Mouse (Mus musculus) erythroblast, embryonic 14.5 days (primary cell): ENCODE results near the gene Ntm. TPM values are rescaled to one million over a fixed set of nuclear protein-coding genes. Genes with fewer than 3 reads are reported as not detected.

Source experiments
- H3K27me3 ChIP-seq: 2 replicates; pipeline ENCODE4 v1.6.1; 2012; ENCODE audit warnings: inconsistent platforms; ENCODE audit not compliant: control insufficient read depth
- H3K36me3 ChIP-seq: 2 replicates; pipeline ENCODE4 v1.6.1; 2012; ENCODE audit warnings: mild to moderate bottlenecking, inconsistent platforms; ENCODE audit not compliant: control insufficient read depth
- H3K4me1 ChIP-seq: 2 replicates; pipeline ENCODE4 v1.6.1; 2012; ENCODE audit warnings: inconsistent platforms; ENCODE audit not compliant: control insufficient read depth
- H3K4me3 ChIP-seq: replicated peaks from 2 replicates; pipeline ENCODE3; 2012; ENCODE audit warnings: moderate library complexity, mild to moderate bottlenecking, inconsistent platforms
- H3K9me3 ChIP-seq: 2 replicates; pipeline ENCODE4 v1.6.1; 2012; ENCODE audit warnings: low read length, inconsistent platforms, mixed read lengths; ENCODE audit not compliant: control insufficient read depth
- GATA1 ChIP-seq: IDR thresholded peaks from 2 replicates; pipeline ENCODE4 v1.6.1; 2012; ENCODE audit warnings: low read length, inconsistent platforms, mixed read lengths
- TAL1 ChIP-seq: IDR thresholded peaks from 3 replicates; pipeline ENCODE4 v1.6.1; 2012; ENCODE audit warnings: low read length, inconsistent platforms, mixed read lengths
- polyA plus RNA-seq: library from polyadenylated mRNA; stranded (reverse); fragments of >175 nt; gene quantifications from 2 replicates; pipeline ENCODE4 v1.2.3, GENCODE M21; 2012

The Ntm gene
- polyA plus RNA-seq, 1 experiment, result 0.01 TPM

DNA sequence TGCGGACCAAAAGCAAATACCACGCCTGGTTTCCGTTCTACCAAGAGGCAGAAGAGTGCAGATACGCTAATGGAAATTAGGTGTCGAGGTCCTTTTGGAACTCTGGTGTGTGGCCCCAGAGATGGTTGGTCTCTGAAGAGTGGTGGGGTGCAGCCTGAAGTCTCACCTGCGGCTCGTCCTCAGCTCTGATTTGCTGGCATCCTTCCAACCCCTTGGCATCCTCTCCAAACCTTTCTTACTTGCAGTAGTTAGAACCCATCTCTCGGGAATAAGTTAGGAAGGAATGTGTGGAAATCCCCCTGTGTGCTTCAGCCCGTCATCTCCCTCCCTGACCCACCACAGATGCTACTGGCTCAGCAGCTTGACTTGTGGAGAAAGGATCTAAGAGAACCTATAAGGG lies 367.6 kb downstream of the Ntm start:
- no peaks in the 10 kb centered on the region for H3K36me3 ChIP-seq
- peaks cover 15% of the 10 kb centered on the region; the same call in 1 of the 2 replicates for H3K9me3 ChIP-seq
- no peaks in the 10 kb centered on the region for H3K4me1 ChIP-seq
- H3K27me3 ChIP-seq, result no peaks in the 10 kb centered on the region
- TF ChIP-seq TAL1 (no peak), GATA1 (no peak)
- H3K4me3 ChIP-seq, result no peak overlapping the region

DNA sequence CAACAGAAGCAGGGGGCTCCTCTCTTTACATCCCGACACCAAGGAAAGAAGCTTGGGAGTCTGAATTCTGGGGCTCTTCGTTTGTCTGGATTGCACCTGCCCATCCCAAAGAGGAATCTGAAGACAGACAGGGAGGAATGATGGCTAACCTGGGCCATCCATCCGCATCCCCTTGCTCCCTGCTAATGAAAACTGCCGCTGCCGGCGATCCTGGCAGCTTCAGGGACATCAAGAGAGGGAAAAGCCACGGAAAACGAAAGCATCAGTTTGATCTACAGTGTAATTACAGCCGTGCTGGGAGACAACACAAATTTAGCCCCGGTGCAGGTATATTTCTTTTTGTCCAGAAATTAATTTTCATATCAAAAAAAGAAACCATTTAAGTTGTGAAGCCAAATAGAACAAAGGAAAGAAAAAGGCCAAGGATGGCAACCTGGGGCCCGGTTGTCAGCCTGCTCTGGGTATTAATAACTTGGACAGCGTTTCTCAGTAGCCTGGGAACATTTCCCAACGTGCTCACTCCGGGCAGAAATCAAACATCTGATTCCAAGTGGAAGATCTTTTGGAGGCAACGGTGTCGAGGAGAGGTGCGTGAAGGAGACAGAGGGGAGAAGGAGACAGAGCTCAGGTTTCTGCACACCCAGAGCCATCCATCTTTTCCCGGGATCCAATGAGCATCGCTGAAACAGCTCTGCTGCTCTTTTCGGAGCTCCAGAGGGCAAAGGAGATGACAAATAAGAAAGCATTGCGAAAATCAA lies 368.2 kb downstream of the Ntm start:
- no peaks in the 10 kb centered on the region for H3K36me3 ChIP-seq
- H3K27me3 ChIP-seq, result no peaks in the 10 kb centered on the region
- H3K4me1 ChIP-seq, result no peaks in the 10 kb centered on the region
- TF ChIP-seq TAL1 (no peak), GATA1 (no peak)
- no peak overlapping the region for H3K4me3 ChIP-seq
- H3K9me3 ChIP-seq, result peaks cover 15% of the 10 kb centered on the region; the same call in 1 of the 2 replicates

DNA sequence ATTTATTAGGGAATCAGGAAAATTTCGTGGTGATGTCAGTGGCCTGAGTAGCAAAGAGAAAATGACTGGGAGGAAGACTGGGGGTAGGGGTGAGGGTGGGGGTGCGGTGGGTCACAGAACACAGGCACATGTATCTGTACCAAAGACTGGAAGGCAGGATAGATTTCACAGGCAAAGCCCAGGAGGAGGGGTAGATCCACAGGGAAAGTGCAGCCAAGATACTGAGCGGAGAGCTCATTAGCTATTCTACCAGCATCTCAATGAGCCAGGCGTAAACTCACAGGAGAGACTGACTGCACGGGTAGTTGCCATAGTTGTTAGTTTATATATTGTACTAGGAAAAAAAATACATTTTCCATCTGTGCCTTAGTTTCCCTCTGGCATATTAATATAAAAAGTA lies 375.6 kb downstream of the Ntm start:
- no peaks in the 10 kb centered on the region for H3K27me3 ChIP-seq
- H3K36me3 ChIP-seq, result no peaks in the 10 kb centered on the region
- no peak overlapping the region for H3K4me3 ChIP-seq
- no peaks in the 10 kb centered on the region for H3K9me3 ChIP-seq
- TF ChIP-seq GATA1, result no peak
- no peak for TF ChIP-seq TAL1
- no peaks in the 10 kb centered on the region for H3K4me1 ChIP-seq

DNA sequence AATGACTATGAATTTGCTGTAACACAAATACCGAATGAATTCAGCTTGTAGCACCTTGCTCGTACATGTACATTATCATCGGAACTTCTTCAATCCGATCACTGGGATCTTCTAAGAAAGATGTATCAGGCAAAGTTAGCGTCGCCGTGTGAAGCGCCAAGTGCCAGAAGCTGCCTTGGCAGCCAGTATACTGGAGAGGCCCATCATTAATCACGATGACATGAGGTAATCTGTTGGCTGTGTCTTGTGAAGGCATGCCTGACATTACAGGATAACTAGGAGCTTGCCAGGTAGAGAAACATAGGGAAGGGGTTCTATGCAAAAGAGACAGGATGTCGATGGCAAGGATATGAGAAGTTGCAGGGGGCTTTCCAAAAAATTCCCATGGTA lies 376.6 kb downstream of the Ntm start:
- no peaks in the 10 kb centered on the region for H3K36me3 ChIP-seq
- H3K9me3 ChIP-seq, result no peaks in the 10 kb centered on the region
- no peaks in the 10 kb centered on the region for H3K27me3 ChIP-seq
- no peaks in the 10 kb centered on the region for H3K4me1 ChIP-seq
- TF ChIP-seq TAL1 (no peak), GATA1 (no peak)
- no peak overlapping the region for H3K4me3 ChIP-seq

DNA sequence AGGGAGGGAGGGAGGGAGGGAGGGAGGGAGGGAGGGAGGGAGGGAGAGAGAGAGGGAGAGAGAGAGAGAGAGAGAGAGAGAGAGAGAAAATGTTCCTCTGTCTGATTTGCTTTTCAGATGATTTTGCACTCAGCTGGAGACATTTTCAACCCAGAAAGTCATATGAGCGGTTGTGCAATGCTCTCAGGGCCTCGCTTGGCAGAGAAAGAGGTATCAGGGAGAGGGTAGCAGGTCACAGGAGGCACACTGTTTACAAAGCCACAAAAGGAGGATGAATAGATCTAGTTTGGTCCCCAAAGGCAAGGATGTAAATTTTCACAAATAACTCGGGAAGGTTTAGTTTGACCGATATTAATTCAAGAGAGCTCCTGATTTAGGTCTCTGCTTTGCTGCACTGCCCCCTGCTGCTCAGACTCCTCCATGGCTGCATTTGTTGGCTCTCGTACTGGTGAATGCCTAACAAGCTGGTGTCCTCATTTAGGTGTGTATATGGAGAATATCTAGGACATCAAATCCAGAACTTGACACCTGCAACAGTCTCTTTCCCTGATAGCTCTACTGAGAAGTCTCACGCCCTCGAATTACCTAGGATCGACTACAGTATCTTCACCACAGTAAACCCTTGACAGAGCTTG lies 377.1 kb downstream of the Ntm start:
- TF ChIP-seq GATA1 (no peak), TAL1 (no peak)
- Histone ChIP-seq H3K9me3 (no peaks in the 10 kb centered on the region), H3K27me3 (no peaks in the 10 kb centered on the region)

DNA sequence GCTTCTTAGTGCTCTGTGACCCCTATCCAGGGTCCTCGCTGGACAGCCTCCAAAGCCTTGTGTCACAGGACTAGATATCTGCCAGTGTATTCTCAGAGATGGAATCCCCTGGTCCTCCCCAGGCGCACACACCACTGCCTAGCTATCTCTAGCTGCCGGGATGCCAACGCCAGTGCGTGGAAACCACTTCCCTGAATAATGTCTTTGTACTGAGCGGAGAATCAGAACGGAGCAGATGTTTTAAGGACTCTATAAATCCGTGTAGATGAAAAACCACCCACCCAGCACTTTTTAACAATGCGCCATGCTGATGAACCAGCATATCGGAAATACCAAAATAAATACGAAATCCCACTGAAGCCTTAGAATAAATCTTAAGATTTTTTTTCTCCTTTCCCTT lies 384.7 kb downstream of the Ntm start:
- H3K9me3 ChIP-seq, result no peaks in the 10 kb centered on the region
- TF ChIP-seq TAL1, result no peak
- no peak for TF ChIP-seq GATA1
- H3K36me3 ChIP-seq, result no peaks in the 10 kb centered on the region
- H3K4me1 ChIP-seq, result no peaks in the 10 kb centered on the region
- H3K27me3 ChIP-seq, result no peaks in the 10 kb centered on the region
- no peak overlapping the region for H3K4me3 ChIP-seq

More for the DNA sequence above, 377.1 kb downstream of the Ntm start:
- Histone ChIP-seq H3K4me1 (no peaks in the 10 kb centered on the region), H3K4me3 (no peak overlapping the region), H3K36me3 (no peaks in the 10 kb centered on the region)

DNA sequence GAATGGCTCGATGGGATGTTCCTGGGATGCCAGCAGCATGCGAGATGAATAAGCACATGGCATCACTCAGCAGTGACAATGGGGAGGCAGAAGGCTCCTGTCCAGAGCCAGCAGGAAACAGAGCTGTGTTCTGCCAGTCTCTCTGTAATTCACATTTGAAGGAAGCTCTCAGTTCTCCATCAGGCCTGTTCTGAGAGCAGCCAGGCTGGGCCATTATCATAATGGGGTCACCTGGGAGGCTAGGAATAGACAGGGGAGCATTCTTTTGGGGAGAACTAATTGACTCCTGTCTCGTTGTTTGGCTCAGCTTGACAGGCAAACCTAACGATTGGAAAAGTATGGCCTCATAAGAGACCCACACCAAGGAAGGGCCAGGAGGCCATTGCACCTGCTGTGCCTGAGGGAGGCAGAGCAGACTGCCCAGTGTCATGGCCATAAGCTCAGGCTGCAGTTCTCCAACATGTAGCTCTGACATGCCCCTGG lies 386.8 kb downstream of the Ntm start:
- Histone ChIP-seq H3K36me3 (no peaks in the 10 kb centered on the region), H3K4me3 (no peak overlapping the region), H3K9me3 (no peaks in the 10 kb centered on the region), H3K27me3 (no peaks in the 10 kb centered on the region), H3K4me1 (no peaks in the 10 kb centered on the region)
- TF ChIP-seq TAL1, result no peak

DNA sequence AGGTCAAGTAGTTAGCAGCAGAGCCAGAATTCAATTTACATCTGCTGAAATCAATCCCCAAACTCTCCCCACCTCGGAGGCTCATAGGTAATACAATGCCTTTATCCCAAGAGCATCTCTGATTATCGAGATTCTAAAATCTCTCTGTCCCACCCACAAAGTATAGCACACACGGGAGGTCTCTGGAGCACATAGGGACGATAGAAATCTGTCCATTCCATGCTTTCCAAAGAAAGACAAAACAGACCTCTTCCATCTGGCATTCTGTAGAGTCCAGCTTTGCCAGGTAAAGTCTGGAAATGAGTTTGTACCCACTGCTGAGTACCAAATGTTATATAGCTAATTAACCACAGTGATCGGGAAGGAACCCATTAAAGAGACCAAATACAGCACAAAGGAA lies 388.4 kb downstream of the Ntm start:
- TF ChIP-seq GATA1, result no peak
- no peak for TF ChIP-seq TAL1
- no peak overlapping the region for H3K4me3 ChIP-seq
- no peaks in the 10 kb centered on the region for H3K4me1 ChIP-seq
- H3K9me3 ChIP-seq, result no peaks in the 10 kb centered on the region
- H3K27me3 ChIP-seq, result no peaks in the 10 kb centered on the region
- H3K36me3 ChIP-seq, result no peaks in the 10 kb centered on the region

DNA sequence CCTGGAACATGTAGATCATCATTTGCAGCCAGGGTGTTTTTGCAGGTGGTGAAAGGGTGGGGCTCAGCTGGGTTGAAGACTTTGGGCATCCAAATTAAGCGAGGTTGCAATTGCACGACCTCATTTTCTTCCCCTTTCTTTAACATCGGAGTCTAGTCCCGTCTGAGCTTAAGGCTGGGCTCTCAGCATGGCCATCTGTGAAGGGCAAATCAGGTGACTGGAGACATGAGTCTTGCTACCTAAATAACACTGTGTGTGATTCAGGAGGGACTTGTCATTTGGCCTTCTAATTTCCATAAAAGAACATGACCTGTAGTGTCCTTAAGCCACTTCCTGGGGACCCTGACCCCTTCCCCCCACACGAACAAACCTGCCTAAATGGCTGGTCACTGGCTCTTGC lies 394.4 kb downstream of the Ntm start:
- Histone ChIP-seq H3K4me3 (no peak overlapping the region), H3K4me1 (no peaks in the 10 kb centered on the region), H3K9me3 (no peaks in the 10 kb centered on the region), H3K36me3 (no peaks in the 10 kb centered on the region), H3K27me3 (no peaks in the 10 kb centered on the region)
- TF ChIP-seq GATA1 (no peak), TAL1 (no peak)
